Mouse (Mus musculus): ENCODE data around the gene Dyrk1a. TPM values are rescaled to one million over a fixed set of nuclear protein-coding genes. Genes with fewer than 3 reads are reported as not detected.
"Not testable (repeated sequence)": the region's sequence is repeated elsewhere in the genome, so short reads cannot be mapped to it uniquely, and the experiment has no call there.

Dyrk1a gene
- total RNA-seq, 2 experiments from 2014 or later: 121 to 124 TPM

DNA sequence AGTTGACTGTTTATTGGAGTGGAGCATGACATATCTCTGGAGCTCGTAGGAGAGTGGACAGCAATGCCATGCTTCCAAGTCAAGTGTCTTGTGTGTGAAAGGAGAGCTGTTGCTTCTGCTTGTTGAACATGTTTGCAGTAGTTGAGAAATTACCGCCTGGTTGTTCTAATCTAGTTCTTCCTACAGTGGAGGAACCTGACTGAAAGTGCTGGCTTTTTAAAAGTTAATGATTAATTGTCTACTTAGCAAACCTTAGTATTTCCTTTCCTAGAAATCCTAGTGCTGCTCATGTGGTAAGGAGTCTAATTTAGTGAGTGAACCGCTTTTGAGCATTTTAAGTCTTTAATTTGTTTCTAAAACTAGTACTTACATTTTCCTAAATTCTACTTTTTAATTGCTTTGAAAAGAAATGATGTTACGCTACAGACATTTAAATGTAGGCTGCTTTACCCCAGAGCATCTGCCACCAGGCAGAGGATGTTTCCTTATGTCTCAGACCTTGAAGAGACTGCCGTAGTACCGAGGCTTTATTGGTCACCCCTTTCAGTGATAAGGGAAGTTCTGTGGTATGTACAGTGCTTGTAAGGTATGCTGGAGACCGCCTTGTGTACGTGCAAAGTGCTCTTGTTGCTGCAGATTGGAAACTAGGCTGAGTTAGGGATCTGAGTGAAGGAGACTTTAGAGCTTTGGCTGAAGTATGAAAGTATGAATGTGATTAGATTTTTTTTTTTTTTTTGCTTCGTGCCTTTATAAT lies 59.3 kb downstream of the Dyrk1a start:
- intact Hi-C loops (cut with DNase I): no loop called here
- DNase-seq: no peak

DNA sequence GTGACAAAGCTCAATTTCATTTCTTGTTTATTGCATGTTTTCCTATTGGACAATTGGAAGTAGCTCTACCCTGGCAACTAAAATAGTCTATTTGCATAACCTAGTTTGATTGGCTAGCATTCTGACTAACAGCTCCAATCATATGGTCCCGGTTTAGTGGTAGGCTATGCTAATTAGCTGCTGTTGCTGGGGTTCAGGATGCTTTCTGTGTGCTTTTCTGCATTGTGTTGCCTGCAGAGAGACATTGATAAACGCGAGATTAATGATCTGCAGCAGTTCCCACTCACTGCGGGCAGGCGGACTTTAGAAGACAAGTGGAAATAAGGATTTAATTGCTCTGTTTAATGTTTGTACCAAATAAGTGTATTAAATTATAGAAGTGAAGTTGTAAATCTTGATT lies 62.2 kb downstream of the Dyrk1a start:
- intact Hi-C loops (cut with DNase I): no loop called here
- no peak for DNase-seq

DNA sequence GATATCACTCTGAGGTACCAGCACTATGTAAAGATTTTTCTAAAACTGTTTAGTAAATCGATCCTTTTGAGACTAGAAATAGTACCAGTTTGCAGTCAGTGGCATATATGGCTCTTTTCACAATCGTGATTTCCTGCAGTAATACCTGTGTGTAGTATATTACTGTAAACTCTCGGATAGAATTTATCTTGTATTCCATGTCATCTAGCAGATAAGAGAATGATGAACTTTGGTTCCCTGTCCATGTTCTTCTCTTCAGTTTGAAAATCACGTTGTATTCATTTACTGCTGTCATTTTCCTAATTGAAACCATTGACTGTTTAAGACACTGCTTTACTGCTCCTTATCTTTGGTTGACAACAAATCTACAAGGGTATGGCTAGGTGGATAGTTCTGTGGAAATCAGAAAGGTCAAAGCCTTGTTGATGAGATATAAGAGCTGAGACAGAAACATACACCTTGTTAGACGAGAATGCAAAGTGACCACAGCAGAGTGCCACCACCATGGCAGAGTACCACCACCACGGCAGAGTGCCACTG lies 62.7 kb downstream of the Dyrk1a start:
- DNase-seq: no peak
- intact Hi-C loops (cut with DNase I): no loop called here

DNA sequence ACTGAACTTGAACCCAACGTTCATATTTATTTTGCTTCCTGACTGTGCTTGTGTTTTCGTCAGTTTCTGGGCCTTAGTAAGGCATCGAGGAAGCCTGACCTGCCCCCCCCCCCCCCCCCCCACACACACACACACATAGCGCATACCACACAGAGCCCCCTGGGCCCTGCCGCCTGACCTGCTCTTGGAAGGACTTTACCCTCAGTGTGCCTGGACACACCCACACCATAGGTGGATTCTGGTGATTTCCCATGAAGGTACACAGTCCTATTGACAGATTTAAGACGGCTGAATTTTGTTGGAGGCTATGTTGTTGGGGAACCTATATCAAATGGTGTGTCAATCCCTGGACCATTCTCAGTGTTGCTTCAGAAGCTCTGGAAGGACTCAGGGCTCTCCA lies 63.2 kb downstream of the Dyrk1a start:
- intact Hi-C loops (cut with DNase I): no loop called here
- DNase-seq: no peak

DNA sequence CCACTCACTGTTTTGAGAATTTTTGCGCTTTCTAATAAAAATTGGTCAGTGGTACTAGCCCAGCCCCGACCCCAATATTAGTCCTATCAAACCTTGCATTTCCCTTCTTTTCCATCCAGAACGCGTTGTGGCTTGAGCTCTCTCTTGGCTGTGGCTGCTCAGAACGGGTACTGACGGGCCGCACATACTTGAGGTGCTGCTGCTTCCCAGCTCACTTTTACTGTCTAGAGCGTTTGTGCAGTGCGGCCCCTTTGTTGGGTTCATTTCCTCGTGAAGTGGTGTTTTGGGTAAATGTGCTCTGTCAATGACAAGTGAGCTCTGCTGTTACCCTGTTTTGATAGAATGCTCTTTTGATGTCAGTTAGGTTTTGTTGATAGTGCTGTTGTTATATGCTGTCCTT lies 67.6 kb downstream of the Dyrk1a start:
- intact Hi-C loops (cut with DNase I): no loop called here
- DNase-seq: no peak

DNA sequence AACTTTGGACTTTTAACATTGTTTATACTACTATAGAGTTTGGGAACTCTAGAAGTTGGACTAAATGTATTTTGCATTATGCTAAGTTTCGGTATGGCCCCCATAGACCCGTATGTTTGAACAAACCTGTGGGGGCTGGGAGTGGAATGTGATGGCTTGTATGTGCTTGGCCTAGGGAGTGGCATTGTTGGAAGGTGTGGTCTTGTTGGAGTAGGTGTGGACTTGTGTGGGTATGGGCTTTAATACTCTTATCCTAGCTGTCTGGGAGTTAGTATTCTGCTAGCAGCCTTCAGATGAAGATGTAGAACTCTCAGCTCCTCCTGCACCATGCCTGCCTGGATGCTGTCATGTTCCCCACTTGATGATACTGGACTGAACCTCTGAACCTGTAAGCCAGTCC lies 72.0 kb downstream of the Dyrk1a start:
- intact Hi-C loops (cut with DNase I): no loop called here
- DNase-seq: no peak

DNA sequence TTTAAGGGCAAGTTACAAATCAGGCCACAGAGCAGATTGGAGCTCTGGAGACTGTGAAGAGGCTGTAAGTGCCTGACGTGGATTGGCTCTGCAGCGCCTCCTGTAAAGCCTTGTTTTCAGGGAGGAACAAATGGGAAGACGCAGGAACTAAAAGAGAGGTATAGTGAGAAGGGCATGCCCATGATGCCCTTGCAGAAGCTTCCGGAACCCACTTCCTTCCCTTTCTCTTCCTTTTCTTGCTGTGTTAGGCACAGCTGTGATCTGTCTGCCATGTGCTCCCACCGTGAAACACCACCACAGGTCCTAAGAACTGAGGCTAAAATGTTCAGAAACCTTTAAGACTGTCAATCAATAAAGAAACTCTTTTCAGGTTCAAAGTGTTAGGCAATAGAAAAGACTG lies 77.3 kb downstream of the Dyrk1a start:
- no peak for DNase-seq

DNA sequence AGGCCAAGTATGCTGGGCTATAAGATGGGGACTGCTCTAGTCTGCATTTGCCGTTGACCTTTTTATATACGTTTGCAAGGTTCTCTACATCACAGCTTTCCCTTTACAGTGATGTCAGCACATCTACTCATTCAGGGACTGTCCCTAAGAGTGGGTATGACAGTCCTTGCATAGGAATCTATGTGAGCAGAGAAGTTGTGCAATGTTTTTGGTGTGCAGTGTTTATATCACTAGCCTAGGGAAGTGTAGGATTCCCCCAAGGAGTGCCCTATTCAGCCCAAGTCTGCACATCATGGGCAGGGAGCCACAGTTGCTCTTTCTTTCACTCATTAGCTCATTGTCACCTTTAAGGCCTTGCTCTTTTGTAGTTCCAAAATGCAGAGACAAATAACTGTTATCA lies 78.1 kb downstream of the Dyrk1a start:
- intact Hi-C loops (cut with DNase I): no loop called here
- DNase-seq: no peak

More for the DNA sequence above, 77.3 kb downstream of the Dyrk1a start:
- intact Hi-C loops (cut with DNase I): no loop called here

DNA sequence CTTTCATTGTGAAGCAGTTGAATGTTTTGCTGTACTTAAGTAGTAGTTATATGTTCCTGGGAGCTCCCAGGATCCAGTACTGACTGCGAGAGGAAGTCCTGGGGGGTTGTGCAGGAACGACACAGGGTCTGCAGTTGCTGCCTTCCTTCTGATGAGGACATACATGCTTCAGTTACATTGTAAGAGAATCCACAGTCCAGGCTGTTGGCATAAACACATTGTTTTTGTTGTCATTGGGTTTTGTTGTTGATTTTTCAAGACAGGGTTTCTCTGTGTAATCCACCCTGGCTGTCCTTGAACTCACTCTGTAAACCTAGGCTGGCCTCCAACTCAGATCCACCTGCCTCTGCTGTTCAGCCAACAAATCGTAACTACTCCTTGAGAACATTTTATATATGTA lies 80.1 kb downstream of the Dyrk1a start:
- intact Hi-C loops (cut with DNase I): no loop called here
- DNase-seq: no peak

DNA sequence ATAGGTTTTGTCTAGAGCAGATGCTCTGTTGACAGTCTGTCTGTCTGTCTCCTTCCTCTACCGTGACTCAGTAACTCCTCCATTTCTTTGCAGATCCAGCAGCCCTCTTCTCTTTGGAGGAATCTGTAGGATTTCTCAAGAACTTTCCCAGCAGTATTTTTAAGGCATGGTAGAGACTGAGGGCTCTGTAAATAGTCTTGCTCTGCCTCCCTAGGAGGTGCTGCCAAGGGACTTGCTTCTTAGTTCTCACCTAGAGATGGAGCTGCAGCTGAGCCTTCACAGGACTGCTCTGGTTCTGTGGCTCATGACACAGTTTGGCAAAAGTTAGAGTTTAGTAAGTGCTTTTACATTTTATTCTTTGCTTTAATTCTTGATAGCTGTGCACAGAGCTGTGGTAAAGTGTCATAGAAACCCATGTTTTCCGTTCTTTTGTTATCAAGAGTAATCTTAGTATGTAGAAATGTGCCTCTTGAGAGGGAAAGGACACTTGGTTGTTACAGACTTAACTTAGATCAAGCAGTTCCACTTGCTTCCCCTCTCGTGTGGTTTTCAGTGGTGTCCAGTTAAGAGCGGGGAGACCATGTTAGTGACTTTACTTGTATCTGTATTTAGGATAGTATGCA lies 82.4 kb downstream of the Dyrk1a start:
- DNase-seq: no peak
- intact Hi-C loops (cut with DNase I): no loop called here

DNA sequence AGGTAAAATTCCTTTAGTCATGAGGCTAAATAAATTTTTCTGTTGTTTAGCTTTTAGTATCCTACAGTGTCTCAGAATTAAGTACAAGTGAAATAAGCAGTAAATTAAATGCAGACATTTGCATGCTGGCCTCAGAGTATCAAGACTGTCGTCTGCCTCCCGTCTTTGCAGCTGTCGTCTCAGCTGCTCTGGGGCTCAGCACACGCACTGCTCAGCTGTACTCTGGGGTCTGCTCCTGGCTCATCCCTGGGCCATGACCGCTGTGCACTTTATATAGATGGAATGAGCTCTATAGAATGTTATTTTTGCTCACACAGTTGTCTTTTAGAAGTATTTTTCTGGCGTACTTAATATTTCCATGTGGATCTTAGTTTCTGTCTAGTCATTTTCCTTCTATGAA lies 85.3 kb downstream of the Dyrk1a start:
- intact Hi-C loops (cut with DNase I): no loop called here
- DNase-seq: no peak

DNA sequence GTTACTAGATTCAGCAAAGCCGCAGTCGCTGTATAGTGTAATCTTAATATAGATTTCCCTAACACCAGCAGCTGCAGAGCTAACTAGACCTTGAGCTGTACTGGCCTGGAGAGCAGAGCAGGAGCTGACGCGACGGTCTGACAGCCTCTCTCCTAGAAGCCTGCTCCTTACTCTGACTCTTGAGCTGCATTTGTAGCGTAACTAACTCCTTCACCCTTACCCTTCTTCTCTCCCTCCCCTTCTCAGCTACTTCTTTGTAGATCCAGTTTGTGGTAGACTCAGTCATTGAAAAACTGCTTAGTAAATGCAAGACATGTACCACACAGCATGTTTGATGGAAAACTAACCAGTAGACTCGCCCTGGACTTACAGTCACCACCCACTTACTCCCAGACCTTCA lies 87.1 kb downstream of the Dyrk1a start:
- DNase-seq: no peak
- intact Hi-C loops (cut with DNase I): no loop called here

DNA sequence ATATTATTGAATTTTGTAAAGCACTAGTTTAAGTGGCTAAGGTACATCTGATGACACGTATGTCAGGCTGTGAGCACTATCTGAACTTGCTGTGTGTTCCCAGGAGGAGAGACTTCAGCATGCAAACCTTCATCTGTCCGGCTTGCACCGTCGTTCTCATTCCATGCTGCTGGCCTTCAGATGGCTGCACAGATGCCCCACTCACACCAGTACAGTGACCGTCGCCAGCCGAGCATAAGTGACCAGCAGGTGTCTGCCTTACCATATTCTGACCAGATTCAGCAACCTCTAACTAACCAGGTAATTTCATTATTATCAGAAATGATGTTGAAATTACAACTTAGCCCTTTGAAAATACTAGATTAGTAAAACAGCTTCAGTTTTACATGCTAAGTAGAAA lies 89.6 kb downstream of the Dyrk1a start:
- peak; percentile 28 for DNase-seq
- intact Hi-C loops (cut with DNase I): no loop called here

DNA sequence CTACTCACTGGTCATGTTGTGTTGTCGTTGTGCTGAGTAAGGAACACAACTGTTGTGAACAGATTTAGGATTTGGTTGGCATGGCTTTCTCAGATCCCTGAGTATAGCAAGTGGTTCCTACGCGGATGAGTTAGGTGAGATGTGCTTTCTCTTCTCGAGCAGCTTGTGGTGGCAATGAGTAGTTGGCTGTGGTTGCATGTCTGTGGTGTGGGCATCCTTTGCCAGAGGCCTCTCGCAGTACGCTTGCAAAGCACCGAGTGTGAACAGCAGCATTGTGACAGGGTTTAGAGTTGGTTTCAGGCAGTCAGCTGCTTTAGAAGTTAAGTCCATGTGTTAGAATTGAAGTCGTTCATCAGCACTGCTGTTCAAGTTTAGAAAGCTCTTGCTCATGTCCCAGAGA lies 90.4 kb downstream of the Dyrk1a start:
- intact Hi-C loops (cut with DNase I): no loop called here
- no peak for DNase-seq

DNA sequence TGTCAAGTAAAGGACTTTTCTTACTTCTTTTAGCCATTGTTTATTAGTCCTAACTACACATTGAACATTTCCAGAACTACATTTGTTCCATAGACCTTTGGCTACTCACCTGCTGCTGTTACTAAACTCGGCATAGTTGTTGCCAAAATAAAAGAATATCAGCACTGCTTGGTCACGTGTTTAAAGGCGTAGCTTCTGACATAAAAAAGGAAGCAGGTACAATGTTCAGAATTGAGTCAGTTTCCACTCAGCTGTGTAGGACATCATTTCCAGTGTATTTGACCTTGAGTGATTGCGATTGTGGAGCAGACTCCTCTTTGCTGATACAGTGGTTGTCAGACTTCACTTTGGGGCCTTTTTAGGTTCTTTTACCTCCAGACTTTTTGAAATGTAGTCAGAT lies 97.7 kb downstream of the Dyrk1a start:
- intact Hi-C loops (cut with DNase I): no loop called here
- no peak for DNase-seq

DNA sequence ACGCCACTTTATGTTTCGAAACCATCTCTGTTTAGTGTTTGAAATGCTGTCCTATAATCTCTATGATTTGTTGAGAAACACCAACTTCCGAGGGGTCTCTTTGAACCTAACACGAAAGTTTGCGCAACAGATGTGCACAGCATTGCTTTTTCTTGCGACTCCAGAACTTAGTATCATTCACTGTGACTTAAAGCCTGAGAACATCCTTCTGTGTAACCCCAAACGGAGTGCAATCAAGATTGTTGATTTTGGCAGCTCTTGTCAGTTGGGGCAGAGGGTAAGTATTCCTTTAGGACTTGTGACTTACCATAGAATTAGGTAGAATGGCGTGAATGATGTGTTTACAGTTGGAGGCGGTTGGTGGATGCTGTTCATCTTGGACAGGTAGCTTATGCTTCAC lies 101.5 kb downstream of the Dyrk1a start:
- intact Hi-C loops (cut with DNase I): no loop called here

DNA sequence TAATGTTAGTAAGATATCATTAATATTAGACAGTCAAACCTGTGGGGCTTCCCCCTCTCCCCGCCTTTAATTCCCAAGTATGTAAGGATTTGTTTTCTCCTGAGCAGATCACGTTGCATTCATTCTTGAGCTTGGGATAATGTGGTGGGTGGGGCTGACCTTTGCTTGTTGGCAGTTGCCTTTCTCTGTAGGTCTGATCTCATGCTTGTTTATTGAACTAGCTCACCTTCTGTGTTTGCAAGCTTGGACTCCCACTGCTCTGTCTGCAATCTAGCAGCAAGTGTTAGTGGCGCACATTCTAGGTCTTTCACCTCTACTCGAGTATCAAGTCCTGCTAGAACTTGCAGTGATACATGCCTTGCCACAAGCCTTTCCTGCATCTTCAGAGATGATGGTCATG lies 111.1 kb downstream of the Dyrk1a start:
- intact Hi-C loops (cut with DNase I): no loop called here
- DNase-seq: no peak

More for the DNA sequence above, 101.5 kb downstream of the Dyrk1a start:
- DNase-seq: no peak

DNA sequence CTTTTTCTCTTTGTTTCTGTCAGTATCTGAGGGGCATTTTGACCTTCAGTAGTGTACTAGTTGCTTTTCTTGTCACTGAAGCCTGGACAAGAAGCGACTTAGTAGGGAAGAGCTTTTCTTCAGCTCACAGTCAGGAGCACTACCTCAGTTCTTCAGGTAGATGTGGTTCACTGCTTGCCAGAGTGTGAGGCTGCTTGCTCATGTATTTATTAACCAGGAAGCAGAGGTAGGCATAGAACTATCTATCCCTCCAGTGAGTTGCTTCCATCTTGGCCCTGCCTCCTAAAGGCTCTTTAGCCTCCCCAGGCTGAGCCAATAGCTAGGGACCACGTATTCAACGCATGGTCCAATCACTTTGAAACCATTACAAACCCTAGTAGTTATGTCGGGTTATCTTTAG lies 112.0 kb downstream of the Dyrk1a start:
- intact Hi-C loops (cut with DNase I): no loop called here
- DNase-seq: no peak

DNA sequence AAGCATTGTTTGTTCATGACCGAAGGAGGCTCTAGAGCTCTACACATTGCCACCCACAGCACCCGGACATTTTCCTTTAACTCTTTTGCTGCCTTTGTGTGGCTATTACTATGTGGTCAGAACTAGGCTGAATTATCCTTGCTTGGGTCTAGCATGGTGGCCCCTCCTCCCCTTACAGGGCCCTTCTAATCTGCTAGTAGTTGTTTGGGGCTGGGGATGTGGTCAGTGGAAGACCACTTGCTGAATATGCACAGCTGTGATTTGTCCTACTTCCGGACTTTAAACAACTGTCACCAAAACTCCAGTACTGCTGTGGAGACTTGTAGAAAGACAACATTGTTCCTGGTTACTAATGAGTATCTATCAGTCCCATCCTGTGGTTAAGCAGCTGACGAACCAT lies 114.2 kb downstream of the Dyrk1a start:
- DNase-seq: no peak
- intact Hi-C loops (cut with DNase I): no loop called here

DNA sequence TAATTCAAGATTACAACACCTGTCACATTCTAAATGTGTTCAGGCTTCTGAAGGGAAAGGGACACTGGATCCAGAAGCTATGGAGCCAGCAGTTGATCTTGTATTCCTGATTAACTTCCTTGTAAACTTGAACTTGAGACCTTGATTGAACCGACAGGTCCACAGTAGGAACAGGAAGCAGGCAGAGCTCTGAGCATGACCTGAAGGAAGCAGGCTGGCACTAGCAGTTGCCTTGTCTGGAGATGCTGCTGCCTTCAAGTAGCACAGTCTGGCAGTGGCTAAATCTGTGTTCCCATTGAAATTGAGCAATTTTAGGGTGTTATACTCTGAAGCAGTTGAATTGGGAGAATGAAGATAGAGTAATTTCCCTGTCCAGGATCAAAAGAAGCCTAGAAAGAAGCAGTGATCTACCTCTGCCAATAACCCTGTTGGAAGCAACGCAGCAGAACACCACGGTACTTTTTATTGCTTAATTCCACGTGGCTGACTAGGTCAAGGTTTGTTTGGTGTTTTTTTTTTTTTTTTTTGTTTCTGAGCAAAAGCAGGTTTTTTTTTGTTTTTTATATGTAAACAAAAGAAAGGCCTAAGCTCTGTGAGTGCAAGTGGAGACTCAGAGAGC lies 124.0 kb downstream of the Dyrk1a start:
- intact Hi-C loops (cut with DNase I): no loop called here
- no peak for DNase-seq

DNA sequence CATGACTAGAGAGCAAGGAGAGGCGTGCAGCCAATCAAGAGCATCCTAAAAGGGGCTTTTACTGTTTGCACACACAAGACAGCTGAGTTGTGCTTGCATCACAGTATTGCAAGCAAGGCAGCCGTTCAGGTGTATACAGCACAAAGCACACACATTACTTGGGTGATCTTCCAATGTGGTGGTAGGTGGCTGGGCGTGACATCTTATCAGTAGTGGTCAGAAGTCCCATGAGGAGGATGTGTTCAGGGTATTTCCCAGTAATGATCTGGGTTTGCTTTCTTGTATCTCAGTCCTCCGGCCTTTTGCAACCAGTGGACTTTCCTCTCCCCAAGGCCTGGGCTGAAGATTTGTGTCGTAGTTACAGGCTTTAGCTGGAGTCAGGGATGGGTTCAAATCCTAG lies 127.7 kb downstream of the Dyrk1a start:
- DNase-seq: no peak
- intact Hi-C loops (cut with DNase I): no loop called here

DNA sequence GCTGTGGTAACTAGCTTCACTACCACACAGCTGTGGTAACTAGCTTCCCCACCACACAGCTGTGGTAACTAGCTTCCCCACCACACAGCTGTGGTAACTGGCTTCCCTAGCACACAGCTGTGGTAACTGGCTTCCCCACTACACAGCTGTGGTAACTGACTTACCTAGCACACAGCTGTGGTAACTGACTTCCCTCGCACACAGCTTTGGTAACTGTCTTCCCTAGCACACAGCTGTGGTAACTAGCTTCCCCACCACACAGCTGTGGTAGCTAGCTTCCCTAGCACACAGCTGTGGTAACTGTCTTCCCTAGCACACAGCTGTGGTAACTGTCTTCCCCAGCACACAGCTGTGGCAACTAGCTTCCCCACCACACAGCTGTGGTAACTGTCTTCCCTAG lies 128.4 kb downstream of the Dyrk1a start:
- intact Hi-C loops (cut with DNase I); DNase-seq: not testable (repeated sequence)
